Mouse (Mus musculus): ENCODE measurements around the gene Ppan.

The Ppan gene

DNA sequence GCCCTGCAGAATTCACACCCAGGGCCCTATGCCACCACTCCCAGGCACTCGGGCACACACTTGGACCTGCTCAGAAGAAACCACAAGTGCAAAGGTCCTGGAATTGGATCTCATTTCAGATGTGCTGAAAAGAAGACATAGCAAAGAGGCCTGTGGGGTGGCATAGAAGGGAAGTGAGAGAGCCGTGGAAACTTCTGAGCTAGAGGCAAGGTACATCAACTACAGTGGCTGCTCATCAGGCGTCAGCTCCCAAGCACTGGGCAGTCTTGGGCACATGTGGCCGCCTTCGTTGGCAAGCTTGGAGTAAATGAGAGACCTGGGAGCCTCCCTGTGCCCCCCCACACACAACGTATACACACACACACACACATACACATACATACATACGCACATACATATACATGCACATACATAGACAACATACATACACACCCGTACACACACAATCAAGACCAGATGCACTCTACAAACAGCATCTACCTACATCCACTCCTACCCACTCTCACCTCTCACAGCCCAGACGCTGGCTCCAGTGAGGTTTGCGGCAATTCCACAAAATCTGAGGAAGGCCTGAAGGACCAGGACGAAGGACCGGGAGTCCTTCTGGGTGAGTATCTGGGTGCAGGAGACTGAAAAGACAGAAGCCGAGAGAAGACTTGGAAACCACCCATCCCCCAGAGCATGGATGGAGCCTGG is 8.7 kb upstream of the Ppan start, which contains the start of gene Angptl6:
Gene Angptl6, minus strand, starts transcription at position 631 of the 696 bp plus-strand sequence.
- DNase-seq = no peak

DNA sequence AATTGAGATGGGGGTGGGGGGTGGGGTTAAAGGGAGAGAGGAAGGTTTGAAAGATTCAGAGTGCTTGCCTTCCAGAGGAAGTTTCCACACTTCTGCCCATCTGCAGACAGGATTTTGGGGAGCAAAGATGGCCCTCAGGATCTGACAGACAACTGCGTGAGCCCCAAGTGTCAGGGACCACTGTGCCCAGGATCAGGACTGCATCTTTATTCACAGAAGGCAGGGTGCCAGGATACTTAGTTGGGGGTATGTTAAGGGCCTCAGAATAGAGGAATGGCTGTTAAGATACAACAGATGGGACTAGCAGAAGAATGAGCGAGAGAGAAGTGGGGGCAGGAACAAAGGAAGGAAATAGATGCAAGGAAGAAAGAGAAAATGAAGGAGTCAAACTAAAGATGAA is 1.4 kb upstream of the Ppan start:
- DNase-seq = no peak

DNA sequence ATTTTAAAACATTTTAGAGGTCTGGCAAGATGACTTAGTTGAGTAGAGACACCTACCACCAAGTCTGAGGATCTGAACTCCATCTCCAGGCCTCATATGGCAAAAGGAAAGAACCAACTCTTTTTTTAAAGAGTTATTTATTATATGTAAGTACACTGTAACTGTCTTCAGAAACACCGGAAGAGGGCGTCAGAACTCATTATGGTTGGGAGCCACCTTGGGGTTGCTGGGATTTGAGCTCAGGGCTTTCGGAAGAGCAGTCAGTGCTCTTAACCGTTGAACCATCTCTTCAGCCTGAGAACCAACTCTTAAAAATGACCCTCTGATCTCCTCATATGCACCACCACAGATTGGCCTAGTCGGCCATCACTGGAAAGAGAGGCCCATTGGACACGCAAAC is 784 bp upstream of the Ppan start:
- no peak for DNase-seq

DNA sequence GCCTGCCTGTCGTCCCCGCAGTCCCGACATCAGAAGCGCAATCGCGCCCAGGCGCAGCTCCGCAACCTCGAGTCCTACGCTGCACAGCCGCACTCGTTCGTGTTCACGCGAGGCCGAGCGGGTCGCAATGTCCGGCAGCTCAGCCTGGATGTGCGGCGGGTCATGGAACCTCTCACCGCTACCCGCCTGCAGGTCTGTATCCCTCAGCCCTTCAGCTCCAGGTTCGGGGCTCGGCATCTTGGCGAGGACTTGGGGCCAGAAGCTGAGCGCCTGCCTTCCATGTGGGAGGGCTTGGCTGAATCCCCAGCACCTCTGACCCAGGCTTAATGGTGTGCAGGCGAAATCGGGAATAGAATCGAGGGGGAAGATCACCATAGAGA is 401 bp downstream of the Ppan start:
- no peak for DNase-seq

DNA sequence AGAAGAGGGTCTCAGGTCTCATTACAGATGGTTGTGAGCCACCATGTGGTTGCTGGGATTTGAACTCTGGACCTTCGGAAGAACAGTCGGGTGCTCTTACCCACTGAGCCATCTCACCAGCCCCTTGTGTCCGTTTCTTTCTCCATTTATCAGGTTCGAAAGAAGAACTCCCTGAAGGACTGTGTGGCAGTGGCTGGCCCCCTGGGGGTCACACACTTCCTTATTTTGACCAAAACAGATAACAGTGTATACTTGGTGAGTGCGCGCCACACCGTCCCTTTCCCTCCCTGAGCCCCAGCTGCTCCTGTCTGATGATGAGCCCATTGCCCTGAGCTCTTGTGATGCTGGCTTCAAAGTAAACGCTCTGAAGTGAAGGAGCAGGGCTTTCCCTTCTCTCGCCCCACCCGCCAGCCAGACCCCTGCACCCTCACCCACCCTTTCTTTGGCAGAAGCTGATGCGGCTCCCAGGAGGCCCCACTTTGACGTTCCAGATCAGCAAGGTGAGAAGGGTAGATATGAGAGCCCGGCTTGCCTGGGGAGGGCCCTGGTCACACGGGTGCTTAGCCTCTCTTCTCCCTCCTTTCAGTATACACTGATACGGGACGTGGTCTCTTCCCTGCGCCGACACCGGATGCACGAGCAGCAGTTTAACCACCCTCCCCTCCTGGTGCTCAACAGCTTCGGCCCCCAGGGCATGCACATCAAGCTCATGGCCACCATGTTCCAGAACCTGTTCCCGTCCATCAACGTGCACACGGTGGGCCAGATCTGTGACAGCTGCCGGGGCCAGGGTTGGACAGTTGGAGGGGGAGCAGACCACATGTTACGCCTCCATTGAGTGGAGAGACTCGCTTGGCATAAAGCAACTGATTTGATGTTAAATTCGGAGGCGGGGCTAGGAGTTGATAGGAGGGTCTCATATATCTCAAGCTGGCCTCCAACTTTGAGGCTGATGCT is 1.5 kb downstream of the Ppan start:
- no peak for DNase-seq

DNA sequence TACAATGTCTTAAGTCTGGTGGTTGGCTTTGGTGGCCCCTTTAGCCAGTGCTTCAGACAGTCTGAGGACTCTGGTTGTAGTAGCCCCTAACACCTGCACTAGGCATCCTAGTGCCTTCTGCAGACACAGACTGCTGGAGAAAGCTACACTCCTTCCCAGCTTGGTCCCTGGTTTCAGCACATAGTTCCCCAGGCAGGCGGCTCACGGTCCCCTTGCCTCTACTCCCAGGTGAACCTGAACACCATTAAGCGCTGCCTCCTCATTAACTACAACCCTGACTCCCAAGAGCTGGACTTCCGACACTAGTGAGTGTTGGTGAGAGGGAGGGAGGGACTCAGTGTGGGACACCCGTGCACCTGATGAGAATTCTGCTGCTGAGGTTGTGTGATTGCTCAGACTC is 2.4 kb downstream of the Ppan start:
- DNase-seq = no peak

DNA sequence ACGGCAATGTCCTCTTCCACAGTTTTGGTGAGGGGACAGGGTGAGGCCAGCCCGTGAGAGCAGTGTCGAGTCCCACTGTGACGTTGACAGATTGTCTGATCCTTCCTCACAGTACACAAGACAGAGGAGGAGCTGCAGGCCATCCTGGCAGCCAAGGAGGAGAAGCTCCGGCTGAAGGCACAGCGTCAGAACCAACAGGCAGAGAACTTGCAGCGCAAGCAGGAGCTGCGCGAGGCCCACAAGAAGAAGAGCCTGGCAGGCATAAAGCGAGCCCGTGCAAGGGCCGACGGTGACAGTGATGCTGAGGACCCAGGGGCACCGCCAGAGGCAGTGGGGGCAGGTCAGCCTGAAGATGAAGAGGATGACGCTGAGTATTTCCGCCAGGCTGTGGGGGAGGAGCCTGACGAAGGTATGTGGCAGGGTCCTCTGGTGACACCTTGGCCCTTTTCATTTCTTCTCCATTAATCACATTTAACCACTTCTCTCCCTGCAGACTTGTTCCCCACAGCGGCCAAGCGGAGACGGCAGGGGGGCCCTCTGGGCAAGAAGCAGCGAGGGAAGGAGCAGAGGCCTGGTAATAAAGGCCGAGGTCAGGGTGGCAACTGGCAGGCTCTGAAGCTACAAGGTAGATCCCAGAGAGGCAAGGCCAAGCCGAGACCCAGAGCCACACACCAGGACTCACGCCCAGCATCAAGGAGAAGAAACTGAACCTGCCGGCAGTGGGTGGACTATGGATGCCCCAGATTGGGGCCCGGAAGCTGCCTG is 3.5 kb downstream of the Ppan start:
- DNase-seq = no peak

DNA sequence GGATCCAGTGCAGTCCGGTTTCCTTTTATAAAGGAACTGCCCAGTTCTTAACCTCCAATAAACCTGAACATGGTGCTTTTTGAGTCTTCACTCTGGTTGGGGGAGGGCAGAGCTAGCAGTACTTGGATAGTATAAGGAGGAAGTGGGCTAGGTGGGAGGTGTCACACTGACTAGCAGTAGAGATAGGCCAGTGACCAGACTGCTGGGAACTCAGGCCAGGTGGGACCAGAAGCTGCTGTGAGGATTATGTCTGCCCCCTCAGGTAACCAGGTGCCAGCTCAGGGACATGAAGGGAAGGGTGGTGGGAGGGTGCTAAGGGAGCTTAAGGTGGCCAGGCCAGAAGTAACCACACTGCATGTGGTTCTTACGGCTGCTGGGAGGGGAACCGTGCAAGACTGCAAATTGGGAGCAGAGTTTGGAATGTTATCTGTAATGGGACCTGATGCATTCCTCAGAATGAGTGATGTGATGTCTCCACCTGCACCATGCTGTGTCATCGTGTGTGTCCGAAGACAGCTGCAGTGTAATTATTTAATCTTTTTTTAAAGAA is 4.2 kb downstream of the Ppan start:
- DNase-seq = no peak

DNA sequence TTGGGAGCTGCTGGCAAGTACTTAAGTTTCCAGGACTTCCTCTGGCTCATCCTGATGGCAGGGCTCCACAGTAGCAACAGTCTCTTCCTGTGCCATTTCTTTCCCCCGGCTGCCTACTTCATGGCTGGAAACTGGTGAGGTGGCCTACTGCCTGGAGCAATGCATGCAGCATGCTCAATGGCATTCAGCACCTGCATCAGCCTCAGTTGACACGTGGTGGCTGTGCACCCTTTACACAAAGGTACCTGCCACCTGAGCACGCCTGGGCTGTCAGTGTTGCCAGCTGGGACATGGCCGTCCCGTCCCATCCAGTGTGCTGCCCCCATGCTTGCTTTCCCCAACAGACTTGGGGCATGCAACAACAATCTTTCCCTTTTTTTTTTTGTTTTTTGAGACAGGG is 5.1 kb downstream of the Ppan start:
- no peak for DNase-seq

DNA sequence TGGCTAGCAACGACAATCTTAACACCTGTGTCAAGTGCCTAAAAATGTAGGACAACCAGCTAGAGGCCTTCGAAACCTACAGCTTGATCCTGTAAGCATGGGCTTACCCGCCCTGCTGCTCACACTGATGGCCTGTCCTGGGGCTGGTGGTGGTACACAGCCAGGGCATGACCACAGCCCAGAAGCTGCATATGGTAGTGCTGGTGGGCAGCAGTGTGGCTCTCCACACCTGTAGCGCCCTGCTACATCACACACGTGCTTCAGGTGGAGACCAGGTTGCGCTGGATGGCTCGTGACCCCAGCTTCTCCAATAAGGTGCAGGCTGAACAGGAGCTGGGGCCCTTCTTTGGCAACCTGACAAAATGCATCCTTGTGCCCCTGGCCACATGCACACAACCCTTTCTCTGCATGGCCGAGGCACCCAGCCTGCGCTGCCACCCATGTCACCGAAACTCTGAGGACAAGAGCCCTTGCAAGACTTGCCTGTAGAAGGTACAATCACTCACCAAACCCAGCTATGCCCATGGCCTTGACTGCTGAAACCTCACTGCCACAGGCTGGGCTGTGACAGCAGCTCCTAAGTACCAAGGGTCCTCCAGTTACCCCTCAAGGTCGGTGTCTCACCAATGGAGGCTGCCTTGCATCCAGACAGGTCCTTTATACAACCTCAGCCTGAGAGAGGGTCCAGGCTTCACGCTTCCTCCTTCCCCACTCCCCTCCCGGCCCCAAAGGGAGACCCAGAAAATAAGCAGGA is 5.8 kb downstream of the Ppan start:
- DNase-seq = no peak

DNA sequence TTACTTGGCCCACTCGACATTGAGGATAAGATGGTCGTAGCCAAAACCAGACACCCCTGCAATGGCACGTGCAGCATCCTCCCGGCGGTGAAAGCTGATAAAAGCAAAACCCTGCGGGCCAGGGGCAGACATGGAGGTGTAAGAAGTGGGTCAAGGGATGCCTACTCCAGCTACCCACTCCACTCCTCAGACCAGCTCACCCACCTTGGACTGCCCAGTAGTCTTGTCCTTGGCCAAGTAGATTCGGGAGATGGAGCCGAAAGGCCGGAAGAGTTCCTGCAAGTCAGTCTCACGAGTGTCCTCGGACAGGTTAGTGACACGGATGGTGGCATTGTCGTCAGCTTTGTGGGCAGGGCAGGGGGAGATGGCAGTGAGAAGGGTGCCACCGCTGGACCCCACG is 6.7 kb downstream of the Ppan start:
- no peak for DNase-seq

DNA sequence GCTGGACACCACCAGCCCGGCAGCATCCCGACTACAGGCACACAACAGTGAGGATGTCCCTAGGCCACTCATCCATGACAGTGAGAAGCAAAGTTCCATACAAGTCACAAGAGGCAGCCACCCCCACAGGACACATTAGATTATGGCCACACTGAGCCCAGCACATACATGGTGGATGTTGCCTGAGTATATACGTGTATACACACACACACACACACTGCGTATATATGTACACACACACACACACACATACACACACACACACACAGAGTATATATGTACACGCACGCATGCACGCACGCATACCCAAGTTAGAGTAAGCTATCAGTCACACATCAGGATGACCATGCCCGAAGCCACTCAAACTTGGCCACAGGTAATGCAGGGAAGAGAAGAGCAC is 7.4 kb downstream of the Ppan start:
- no peak for DNase-seq

DNA sequence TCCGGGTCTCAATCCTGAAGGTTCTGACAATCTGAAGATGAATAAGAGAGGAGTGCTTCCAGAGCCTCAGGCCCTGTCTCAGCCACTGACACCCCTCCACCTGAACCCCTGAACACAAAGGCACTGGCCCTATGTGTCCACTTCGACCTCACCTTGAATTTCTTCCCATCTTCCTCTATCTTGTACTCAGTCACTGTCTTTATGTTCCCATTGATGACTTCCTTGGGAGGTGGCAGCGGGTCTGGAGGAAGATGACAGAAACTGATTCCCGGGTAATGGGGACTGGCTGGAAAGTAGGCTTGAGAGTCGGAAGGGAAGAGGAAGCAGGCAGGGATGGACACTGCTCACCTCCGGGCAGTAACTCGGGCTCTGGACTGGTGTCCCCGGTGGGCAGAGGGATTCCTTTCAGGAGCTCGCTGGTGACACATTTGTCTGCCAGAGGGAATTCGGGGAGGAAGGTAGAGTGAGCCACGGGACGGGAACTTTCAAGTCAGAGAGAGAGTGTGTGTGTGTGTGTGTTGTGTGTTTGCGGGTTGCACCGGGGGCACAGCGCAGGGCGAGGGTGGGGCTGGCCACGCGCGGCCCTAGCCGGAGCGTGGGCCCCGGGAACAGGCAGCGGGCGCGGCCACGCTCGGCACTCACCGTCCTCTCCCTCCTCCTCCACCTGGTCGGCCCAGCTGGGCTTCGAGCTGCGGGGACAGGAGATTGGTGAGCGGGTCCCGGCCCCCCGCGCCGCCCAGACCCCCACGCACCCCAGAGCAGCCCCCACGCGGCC is 9.9 kb downstream of the Ppan start:
- no peak for DNase-seq

DNA sequence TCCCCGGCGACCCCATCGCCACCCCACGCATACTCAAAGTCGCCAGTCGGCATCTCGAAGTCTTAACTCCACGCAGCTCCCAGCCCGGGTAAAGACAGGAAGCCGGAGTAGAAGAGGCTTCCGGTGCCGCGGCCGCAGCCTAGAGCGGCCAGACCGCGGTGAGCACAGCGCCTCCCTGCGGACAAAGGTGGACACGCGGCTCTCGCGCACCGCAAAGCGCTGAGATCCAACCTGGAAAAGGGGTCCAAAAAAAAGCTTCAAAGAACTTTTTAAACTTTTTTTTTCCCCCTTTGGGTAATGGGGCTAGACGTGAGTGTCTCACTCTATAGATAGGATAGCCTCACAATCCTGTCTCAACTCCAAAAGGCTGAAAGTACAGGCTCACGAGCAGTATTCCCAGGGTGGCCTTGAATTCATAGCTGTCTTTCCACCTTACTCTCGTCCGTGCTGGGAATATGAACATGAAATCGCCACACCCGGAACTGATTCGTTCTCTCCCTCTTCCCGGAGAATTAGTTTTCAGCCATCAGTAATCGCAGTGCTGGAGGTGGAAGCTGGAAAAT is 10.6 kb downstream of the Ppan start, which contains the start of gene Eif3g:
Gene Eif3g, minus strand, starts transcription at position 113 of the 563 bp plus-strand sequence.
- DNase-seq = peak; percentile 77 to 86

DNA sequence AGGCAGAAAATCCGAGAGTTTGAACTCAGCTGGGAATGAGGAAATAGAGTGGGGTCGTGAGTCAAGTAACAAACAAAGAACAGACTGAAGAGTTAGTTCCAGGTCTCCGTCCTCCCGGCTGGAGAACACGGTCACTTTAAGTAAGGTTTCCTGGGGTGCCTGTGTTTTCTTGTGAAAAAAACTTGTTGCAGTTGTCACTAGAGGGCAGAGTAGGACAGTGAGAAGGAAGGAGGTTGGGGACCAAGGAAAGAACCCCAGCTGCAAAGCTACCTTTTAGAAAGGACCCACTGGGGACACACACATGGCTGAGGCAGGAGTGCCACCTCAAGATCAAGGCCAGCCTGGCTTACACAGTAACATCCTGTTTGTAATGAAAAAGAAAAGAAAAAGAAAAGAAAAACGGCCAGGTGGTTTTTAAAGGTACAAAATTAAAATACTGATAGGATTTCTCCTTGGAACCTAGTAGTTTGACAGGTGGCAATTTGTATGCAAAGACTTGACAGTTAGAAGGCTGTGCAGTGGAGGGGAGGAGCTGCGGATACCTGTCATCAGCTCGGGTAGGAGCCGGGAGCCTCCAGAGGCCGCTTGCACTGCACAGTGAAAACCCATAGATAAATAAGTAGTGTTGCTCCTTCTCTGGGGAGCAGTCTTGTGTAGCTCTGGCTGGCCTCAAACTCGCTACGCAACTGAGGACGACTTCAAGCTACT is 13.6 kb downstream of the Ppan start:
- DNase-seq = peak; percentile 40 to 71

DNA sequence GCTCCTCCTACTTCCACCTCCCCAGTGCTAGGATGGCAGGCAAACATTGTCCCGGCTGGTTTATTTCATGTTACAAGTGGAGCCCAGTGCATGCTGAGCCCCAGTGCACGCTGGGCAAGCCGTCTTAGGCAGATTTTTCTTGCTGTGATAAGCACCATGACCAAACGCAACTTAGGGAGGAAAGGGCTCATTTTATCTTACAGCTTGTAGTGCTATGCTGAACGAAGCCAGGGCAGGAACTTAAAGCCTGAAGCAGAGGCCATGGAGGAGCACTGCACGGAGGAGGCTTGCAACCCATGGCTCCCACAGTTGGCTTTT is 14.2 kb downstream of the Ppan start:
- no peak for DNase-seq

DNA sequence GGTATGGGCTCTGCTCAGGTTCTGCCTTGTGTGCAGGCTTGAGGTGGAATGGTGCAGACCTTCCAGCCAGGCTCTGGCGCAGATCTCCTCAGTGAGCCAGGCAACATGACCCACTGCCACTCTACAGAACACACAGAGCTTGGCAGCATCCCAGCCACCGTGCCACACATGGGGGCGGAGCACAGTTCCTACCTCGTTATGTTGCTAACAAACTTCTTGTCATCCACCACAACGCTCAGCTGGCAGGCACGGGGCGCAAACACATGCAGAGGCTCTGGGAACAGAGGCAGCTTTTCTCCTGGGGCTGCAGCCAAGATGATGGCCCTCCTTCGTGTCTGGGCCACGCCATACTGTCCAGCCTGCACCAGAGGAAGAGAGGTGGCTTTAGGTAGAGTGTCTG is 22.0 kb downstream of the Ppan start:
- DNase-seq = no peak

DNA sequence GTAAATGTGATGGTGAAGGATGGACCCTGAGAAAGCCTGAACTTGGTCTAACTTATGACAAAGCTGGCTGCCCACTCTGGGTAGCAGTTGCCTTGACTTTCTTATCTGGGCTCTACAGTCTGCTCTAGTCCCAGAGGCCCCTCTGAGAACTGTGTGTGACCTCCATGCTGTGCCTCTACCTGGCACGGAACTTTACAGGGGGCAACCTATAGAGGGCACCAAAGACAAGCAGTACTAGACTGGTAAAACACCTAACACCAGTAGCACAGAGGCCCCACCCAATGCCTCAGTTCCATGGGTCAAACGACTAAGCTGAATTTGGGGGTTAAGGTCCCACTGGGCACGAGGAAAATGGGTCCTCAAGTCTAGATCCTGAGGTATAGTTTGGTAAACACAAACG is 28.2 kb downstream of the Ppan start:
- peak in 1 of 2 experiments; percentile 39 for DNase-seq

DNA sequence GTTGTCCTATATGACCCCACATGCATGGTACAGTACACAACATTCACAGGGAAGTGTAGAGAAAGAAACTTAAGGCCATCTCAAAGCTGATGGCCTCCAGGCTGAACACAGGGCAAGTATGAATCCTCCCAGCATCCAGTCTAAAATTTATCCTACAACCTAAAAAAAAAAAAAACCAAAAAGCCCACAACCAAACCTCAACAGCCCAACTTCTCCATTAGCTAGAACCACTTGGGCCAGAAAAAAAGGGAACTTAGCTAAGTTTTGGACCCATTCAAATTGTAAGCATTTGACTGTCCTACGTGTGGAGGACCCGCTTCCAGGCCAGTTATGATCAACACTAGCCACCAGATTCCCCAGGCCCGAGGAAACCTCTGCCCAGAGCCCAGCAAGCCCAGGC is 35.3 kb downstream of the Ppan start:
- no peak for DNase-seq

Measured in kidney, adult 8-10 months (tissue).